Mouse (Mus musculus) inflammation-experienced regulatory T-cells, adult 6 months (primary cell): Measurements from ENCODE around the gene Ltbr. TPM values are rescaled to one million over a fixed set of nuclear protein-coding genes. Genes with fewer than 3 reads are reported as not detected.

Source experiments
- ATAC-seq: one replicate; pipeline ENCODE4 v1.8.0; 2017
- polyA plus RNA-seq, 3 experiments: library from polyadenylated mRNA; unstranded; fragments of 100-300 nt; shearing (Covaris generic); gene quantifications; one replicate each; pipeline ENCODE4 v1.2.1; 2017

Gene Ltbr
- polyA plus RNA-seq: under 1 TPM in 2 of 3 experiments, not detected in 1; 0.21 to 0.23 TPM

- ATAC-seq: no peak
Measured at GRCm38 (mm10) chr6:125313546-125314230, at the start of gene Ltbr. TSS of gene Ltbr (minus strand) at chr6:125313885.

GRCm38 (mm10) chr6:125363021-125363420 lies 49.3 kb upstream of the Ltbr start:
- ATAC-seq: no peak

GRCm38 (mm10) chr6:125361467-125362291 lies 48.0 kb upstream of the Ltbr start:
- no peak for ATAC-seq

DNA sequence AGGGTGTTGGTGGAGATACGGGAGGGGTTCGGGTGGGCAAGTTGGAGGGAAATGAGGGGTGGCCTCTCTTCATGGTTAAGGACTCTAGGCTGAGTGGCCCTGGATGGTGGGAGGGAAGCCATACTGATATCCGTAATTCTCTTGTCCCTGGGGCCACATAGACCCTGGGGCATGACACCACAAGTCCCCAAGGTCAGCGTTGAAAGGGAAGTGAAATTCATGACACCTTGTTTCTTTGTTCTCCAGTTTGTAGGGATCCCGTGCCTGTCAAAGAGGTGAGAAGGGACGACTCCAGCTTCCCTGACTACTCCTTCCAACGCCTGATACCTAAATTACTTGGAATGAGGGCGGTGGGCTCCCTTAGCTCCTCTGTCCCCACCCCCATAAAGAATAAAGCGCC lies 47.2 kb upstream of the Ltbr start:
- ATAC-seq: no peak

GRCm38 (mm10) chr6:125359999-125360398 lies 46.3 kb upstream of the Ltbr start:
- no peak for ATAC-seq

- ATAC-seq: no peak
Measured at GRCm38 (mm10) chr6:125357334-125357733, 43.6 kb upstream of the Ltbr start.

GRCm38 (mm10) chr6:125356264-125356663 lies 42.6 kb upstream of the Ltbr start:
- ATAC-seq: no peak

GRCm38 (mm10) chr6:125355197-125355741 lies 41.6 kb upstream of the Ltbr start:
- ATAC-seq: peak; percentile 27

DNA sequence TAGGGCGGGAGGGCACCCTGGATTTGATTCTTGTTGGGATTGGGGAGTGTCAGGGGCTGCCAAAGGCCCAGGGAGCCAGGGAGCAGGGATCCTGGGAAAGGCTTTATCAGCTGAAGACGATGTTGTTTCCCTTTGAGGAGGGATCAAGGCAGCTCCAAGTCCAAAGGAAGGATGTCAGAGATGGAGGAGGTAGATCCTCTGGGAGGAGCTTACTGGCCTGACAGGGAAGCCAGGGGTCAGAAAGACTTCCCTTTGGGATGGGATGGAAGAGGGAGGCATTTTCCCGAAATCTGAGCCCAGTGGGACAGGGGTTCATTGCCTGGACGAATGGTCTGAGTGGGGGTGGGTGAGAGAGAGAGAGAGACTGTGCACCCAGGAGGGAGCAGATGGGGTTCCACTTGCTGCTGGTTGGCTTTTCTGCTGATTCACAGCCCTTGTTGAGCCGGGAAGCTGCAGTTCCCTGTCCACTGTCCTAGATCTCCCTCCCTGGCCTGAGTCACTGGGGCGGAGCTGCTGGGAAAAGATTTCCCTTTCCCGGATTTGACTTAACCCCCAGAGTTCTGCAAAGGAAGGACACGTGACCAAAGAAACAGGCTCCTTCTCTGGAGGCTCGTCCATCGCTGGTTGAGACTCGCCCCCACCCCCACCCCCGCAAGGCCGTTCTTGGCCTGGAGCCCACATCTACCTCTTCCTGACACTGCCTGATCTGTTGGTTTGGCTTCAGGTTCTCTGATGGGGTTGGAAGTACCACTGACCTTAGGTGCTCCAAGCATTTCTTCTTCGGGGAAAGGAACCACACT lies 40.9 kb upstream of the Ltbr start:
- ATAC-seq: no peak

- peak; percentile 63 for ATAC-seq
Measured at GRCm38 (mm10) chr6:125353655-125354054, 40.0 kb upstream of the Ltbr start.

GRCm38 (mm10) chr6:125353221-125353620 lies 39.5 kb upstream of the Ltbr start:
- ATAC-seq: peak; percentile 38

DNA sequence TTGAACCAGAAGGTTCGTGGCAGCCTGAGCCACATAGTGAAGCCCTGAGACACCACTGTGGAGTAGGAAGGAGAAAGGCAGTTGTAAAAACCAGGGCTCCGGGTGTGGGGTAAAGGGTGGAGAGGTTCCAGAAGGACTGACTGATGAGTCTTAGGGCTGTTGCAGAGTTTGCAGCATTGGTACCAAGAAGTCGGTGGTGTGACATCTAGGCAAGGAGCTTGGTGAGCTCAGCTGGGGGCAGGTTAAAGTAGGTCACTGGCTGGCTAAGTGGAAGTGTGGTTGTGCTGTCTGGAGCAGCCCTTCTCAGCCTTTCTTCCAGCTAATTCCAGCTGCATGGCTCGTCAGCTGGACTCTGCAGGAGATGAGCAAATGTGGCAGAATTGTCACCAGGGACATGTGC lies 39.1 kb upstream of the Ltbr start:
- no peak for ATAC-seq

DNA sequence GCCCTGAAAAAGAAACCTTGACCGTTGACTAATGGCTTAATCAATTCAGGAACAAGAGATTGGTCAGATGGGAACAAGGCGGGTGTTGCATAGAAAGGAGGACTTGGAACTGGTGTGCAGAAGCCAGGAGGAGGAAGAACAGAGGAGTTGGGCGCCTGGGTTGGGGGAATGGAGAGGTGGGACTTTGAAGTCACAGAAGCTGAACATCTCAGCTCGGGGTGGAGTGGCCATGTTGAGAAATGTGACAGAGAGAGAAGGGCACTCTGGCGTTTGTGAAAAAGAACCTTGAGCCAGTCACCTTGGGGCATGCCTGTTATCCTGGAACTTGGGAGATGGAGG lies 38.3 kb upstream of the Ltbr start:
- no peak for ATAC-seq

DNA sequence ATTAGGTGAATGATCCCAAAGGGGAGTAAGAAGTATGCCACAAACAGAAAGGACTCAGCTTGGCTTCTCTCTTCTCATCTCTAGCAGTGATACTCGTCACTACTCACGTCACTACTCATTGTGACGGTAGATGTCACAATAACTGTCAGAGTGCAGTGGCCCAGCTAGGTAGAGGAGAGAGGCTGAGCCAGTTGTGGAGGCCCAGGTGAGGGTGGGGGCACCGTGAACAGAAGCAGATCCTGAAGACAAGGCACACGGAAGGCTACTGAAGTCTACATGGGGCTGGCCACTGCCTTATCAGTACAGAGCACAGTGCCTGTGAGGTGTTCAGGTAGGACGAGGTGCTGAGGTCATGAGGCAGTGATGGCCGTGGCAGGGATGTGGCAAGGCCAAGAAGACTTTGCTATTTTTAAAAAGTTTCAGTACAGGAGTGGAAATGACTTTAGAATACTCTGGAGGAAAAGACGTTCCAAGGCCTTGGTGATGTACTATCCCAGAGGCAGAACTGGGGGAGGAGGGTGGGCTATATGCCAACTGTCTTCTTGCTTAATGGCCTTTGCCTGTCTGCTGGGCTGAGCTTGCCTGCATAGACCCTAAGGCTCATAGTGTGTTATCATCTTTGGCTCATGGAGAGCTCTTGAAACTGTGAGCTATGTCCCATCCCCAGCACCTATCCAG lies 37.8 kb upstream of the Ltbr start:
- no peak for ATAC-seq

DNA sequence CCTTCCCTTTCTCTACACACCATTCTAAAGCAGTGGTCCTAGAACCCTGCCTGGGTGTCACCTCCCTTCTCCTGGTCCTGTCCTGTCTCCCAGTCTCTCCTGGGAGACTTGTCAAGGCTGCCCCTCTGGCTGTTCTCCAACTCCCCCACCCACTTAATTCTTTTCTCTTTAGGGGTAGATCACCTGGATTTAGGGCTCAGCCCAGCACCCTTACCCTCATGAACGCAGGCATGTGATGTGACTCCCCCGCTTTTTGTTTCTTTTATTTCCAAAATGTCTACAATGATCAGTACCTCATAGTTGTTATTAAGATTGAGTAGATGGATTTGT lies 37.3 kb upstream of the Ltbr start:
- no peak for ATAC-seq

- ATAC-seq: no peak
Measured at GRCm38 (mm10) chr6:125350231-125350994, 36.7 kb upstream of the Ltbr start.

DNA sequence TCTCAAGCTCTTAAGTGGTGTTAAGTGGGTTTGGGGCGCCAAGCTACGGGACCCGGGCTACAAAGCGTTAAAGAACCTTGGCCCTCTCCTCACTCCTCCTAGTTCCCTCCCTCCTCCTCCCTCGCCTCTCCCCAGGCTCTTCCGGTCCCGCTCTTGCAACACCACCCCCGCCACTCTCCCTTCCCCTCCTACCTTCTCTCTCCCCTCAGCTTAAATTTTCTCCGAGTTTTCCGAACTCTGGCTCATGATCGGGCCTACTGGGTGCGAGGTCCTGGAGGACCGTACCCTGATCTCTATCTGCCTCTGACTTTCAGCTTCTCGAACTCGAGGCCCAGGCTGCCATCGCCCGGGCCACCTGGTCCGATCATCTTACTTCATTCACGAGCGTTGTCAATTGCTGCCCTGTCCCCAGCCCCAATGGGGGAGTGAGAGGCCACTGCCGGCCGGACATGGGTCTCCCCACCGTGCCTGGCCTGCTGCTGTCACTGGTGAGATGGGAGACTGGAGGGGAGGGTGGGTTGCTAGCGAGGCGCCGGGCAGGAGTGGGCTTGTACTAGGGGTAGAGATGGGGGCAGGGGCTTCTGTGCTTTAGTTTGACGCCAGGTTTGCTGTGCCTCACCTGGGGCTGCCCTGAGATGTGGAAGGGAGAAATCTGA lies 36.0 kb upstream of the Ltbr start:
- peak; percentile 83 for ATAC-seq

GRCm38 (mm10) chr6:125348721-125349574 lies 35.3 kb upstream of the Ltbr start, which contains the start of gene Tnfrsf1a:
TSS of gene Tnfrsf1a (plus strand) at chr6:125349362.
- peak; percentile 1 for ATAC-seq

GRCm38 (mm10) chr6:125346029-125346428 lies 32.3 kb upstream of the Ltbr start:
- ATAC-seq: no peak

- no peak for ATAC-seq
Measured at GRCm38 (mm10) chr6:125345625-125346024, 31.9 kb upstream of the Ltbr start.
